Comparison of ENCODE assay signal across 12 mouse cellular contexts in genomic region chr15:93318781-93319180, GRCm38 (mm10). TPM values are rescaled to one million over a fixed set of nuclear protein-coding genes. Genes with fewer than 3 reads are reported as not detected.
DNase-seq lines count a peak whose midpoint lies in the region; ATAC-seq and TF ChIP-seq lines count a peak whose summit lies in the region.
"Had no signal": no experiment of that assay in that cellular context is flagged by ENCODE, and none has a peak within 500 bp of the region (broad histone marks: within the 10 kb centered on the region; RNA-seq: fewer than 3 reads in every experiment).

No protein-coding gene starts in this region.

- TF ChIP-seq CTCF in lung, adult 2 months (IDR thresholded peaks at IDR 0.05; ENCODE audit: insufficient read depth, low read length) = no peak
- TF ChIP-seq CTCF in intestine, postnatal 0 days (IDR thresholded peaks at IDR 0.05; ENCODE audit: low read depth) = 0 out of 2 replicates have a peak, but pooled peaks have one; percentile 10

- H3K27ac ChIP-seq in intestine, postnatal 0 days (ENCODE audit: low read depth, low read length) = no peak overlapping the region
- 0 out of 2 replicates have a peak overlapping the region, but pooled peaks have one; percentile 26 for H3K27ac ChIP-seq in stomach, embryonic 16.5 days (ENCODE audit: low read length)
- H3K27ac ChIP-seq: embryonic facial prominence, embryonic 12.5 days; hindbrain, postnatal 0 days; limb, embryonic 15.5 days had no signal

- peak; percentile 95 for ATAC-seq in intestine, postnatal 0 days
- peak; percentile 86; the same call in 1 of the 2 replicates for ATAC-seq in stomach, embryonic 16.5 days (ENCODE audit: insufficient read depth, low FRiP score)
- ATAC-seq: hindbrain, postnatal 0 days had no signal

- no peaks in the 10 kb centered on the region for H3K9me3 ChIP-seq in intestine, postnatal 0 days (ENCODE audit: control insufficient read depth)
- no peaks in the 10 kb centered on the region for H3K9me3 ChIP-seq in stomach, embryonic 16.5 days (replicated peaks; ENCODE audit: control insufficient read depth, low read length)
- H3K9me3 ChIP-seq: embryonic facial prominence, embryonic 12.5 days; limb, embryonic 15.5 days had no signal

- 69% methylated on average over 1 of the region's 1 CpGs for WGBS in lung, adult 2 months
- WGBS in intestine, postnatal 0 days = 48% methylated on average over 1 of the region's 1 CpGs
- WGBS in stomach, embryonic 16.5 days = 86% methylated on average over 1 of the region's 1 CpGs

- no peaks in the 10 kb centered on the region for H3K27me3 ChIP-seq in intestine, postnatal 0 days (replicated peaks; ENCODE audit: control insufficient read depth, insufficient read depth, low read length)
- no peaks in the 10 kb centered on the region for H3K27me3 ChIP-seq in stomach, embryonic 16.5 days (ENCODE audit: control insufficient read depth, insufficient read depth, low read length)
- H3K27me3 ChIP-seq: embryonic facial prominence, embryonic 12.5 days; limb, embryonic 15.5 days had no signal

- TF ChIP-seq POLR2A in lung, adult 2 months (IDR thresholded peaks at IDR 0.05; ENCODE audit: borderline replicate concordance, extremely low read depth, low read depth, low read length) = no peak

- no peaks in the 10 kb centered on the region for H3K4me1 ChIP-seq in lung, adult 2 months (ENCODE audit: control insufficient read depth, insufficient read depth, low read length)
- H3K4me1 ChIP-seq in intestine, postnatal 0 days (replicated peaks; ENCODE audit: control insufficient read depth, insufficient read depth, low read length) = no peaks in the 10 kb centered on the region
- H3K4me1 ChIP-seq in stomach, embryonic 16.5 days (ENCODE audit: control insufficient read depth, insufficient read depth, low read length) = peaks cover 2% of the 10 kb centered on the region
- H3K4me1 ChIP-seq: limb, embryonic 15.5 days had no signal

- peak; percentile 26 for DNase-seq in lung, postnatal 25 days (ENCODE audit: low spot score)
- DNase-seq in lung, adult 2 months = no peak
- peak; percentile 38 to 44 for DNase-seq in heart, adult 9 months (ENCODE audit: low spot score in 2 of 2)
- DNase-seq in testis, postnatal 10 days (ENCODE audit: low spot score) = no peak
- DNase-seq in MN1 (ENCODE audit: low spot score) = no peak
- DNase-seq in left cerebral cortex, adult 8-10 months (ENCODE audit: low spot score in 2 of 2) = no peak
- DNase-seq: cerebellum, adult 11 months had no signal

- no peak overlapping the region for H3K4me3 ChIP-seq in lung, adult 2 months (replicated peaks; ENCODE audit: extremely low read depth, low read depth, low read length)
- H3K4me3 ChIP-seq in intestine, postnatal 0 days (ENCODE audit: low read depth, low read length) = no peak overlapping the region
- H3K4me3 ChIP-seq in stomach, embryonic 16.5 days (replicated peaks; ENCODE audit: low read length) = no peak overlapping the region
- H3K4me3 ChIP-seq: embryonic facial prominence, embryonic 12.5 days; limb, embryonic 15.5 days had no signal

- H3K4me2 ChIP-seq in intestine, postnatal 0 days (replicated peaks; ENCODE audit: low read depth) = no peak overlapping the region
- no peak overlapping the region for H3K4me2 ChIP-seq in stomach, embryonic 16.5 days (ENCODE audit: low read depth, low read length)
- H3K4me2 ChIP-seq: embryonic facial prominence, embryonic 12.5 days; limb, embryonic 15.5 days had no signal

- H3K9ac ChIP-seq in intestine, postnatal 0 days (ENCODE audit: low read depth, low read length) = no peak overlapping the region
- no peak overlapping the region for H3K9ac ChIP-seq in stomach, embryonic 16.5 days (ENCODE audit: low read length)
- H3K9ac ChIP-seq: embryonic facial prominence, embryonic 12.5 days; limb, embryonic 15.5 days had no signal

- H3K36me3 ChIP-seq in intestine, postnatal 0 days (ENCODE audit: control insufficient read depth, insufficient read depth) = no peaks in the 10 kb centered on the region
- H3K36me3 ChIP-seq in stomach, embryonic 16.5 days (ENCODE audit: control insufficient read depth, insufficient read depth, low read length) = no peaks in the 10 kb centered on the region
- H3K36me3 ChIP-seq: embryonic facial prominence, embryonic 12.5 days; limb, embryonic 15.5 days had no signal

RNA-seq across cellular contexts. Expression of gene Yaf2, which starts 18.0 kb away (rescaled TPM):
- polyA plus RNA-seq in lung, adult 2 months (2012; rRNA removed) = 25.6 and 27.3 TPM in 2 replicates
- 43.0 and 45.0 TPM in 2 replicates for polyA plus RNA-seq in intestine, postnatal 0 days (2015; fragmentation: Nextera tagmentation; extraction: Ambion mirVana)
- polyA plus RNA-seq in stomach, embryonic 16.5 days (2015; fragmentation: Nextera tagmentation; extraction: Ambion mirVana) = 36.2 and 38.9 TPM in 2 replicates
- total RNA-seq in left cerebral cortex, adult 8-10 months (2022) = 100 to 1,000 TPM in 2 of 4 experiments, 10 to 100 TPM in 2; 87.5 to 106 (median 98.1) TPM

RNA-seq across cellular contexts. Expression of gene Gxylt1, which starts 43.8 kb away (rescaled TPM):
- 3.8 and 6.8 TPM in 2 replicates for polyA plus RNA-seq in lung, adult 2 months (2012; rRNA removed)
- polyA plus RNA-seq in intestine, postnatal 0 days (2015; fragmentation: Nextera tagmentation; extraction: Ambion mirVana) = 4.9 and 5.5 TPM in 2 replicates
- 10.3 and 11.5 TPM in 2 replicates for polyA plus RNA-seq in stomach, embryonic 16.5 days (2015; fragmentation: Nextera tagmentation; extraction: Ambion mirVana)
- total RNA-seq in left cerebral cortex, adult 8-10 months (2022) = 10 to 100 TPM; 13.1 to 15.5 (median 13.9) TPM

Comparison
In these comparisons a context has a peak if more than half of its experiments do, and no peak if none do; other contexts are left out.
1. DNase-seq: peak in lung, postnatal 25 days (single experiment) and heart, adult 9 months (2 of 2); none in lung, adult 2 months (single experiment), testis, postnatal 10 days (single experiment), MN1 (single experiment) and left cerebral cortex, adult 8-10 months (0 of 2).